In genomic region chr12:67045099-67045750, GRCm38 (mm10) we compare ENCODE assay signal across 8 mouse cellular contexts.
A peak's percentile ranks its signal among the peaks of the same experiment; 100 is the strongest.
DNase-seq lines count a peak whose midpoint lies in the region; ATAC-seq lines count a peak whose summit lies in the region.

No protein-coding gene starts in this region.

- ATAC-seq in megakaryocyte, adult 5-6 weeks (ENCODE audit: poor library complexity, severe bottlenecking): no peak

- DNase-seq in embryo, embryonic 10 days (ENCODE audit: low spot score): peak; percentile 4
- no peak for DNase-seq in embryo, embryonic 9.5 days (ENCODE audit: extremely low spot score)
- DNase-seq in retina, postnatal 1 day: peak; percentile 8
- DNase-seq in retina, embryonic 14.5 days (ENCODE audit: low spot score): no peak
- peak; percentile 46 to 50 for DNase-seq in layer of hippocampus, adult 8-10 months (ENCODE audit: low spot score in 2 of 2)
- peak; percentile 28 to 51 for DNase-seq in right cerebral cortex, postnatal 10 days (ENCODE audit: low spot score in 2 of 2)
- no peak for DNase-seq in spleen, postnatal 36 days (ENCODE audit: low spot score in 2 of 2)

Comparison
In these comparisons a context has a peak if more than half of its experiments do, and no peak if none do; other contexts are left out.
1. DNase-seq: peak in embryo, embryonic 10 days (single experiment), retina, postnatal 1 day (single experiment), layer of hippocampus, adult 8-10 months (2 of 2) and right cerebral cortex, postnatal 10 days (2 of 2); none in embryo, embryonic 9.5 days (single experiment), retina, embryonic 14.5 days (single experiment) and spleen, postnatal 36 days (0 of 2).